Mouse (Mus musculus): Measurements from ENCODE around the gene Phtf2.
A peak's percentile ranks its signal among the peaks of the same experiment; 100 is the strongest.
"Not testable (repeated sequence)": the region's sequence is repeated elsewhere in the genome, so short reads cannot be mapped to it uniquely, and the experiment has no call there.

Gene Phtf2

DNA sequence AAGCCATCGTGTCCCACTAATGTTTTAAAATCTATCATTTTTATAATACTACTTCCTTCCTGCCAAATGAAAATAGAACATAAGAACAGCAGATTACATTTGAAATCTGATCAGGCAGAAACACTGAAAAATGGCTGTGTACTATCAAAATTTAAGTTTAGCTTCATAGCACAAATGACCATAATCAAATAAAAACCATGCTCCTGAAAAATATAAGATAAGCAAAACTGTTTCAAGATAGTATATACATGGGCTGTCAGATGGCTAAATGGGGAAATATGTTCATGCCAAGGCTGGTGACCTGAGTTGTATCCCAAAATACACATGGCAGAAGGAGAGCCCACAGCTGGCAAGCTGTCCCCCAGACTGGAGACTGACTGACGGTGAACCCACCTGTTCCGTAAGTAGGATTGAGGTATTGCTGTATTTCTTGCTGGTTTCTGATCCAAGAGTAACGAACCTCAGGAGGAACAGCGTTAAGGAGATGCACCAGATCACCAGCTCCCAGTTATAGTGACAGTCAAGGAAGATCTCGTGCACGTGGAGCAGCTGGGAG is 116.5 kb downstream of the Phtf2 start:
- no peak for DNase-seq (ENCODE audit: low read depth)

- DNase-seq (ENCODE audit: low read depth): not testable (repeated sequence)
These were observed 119.5 kb downstream of the Phtf2 start for GRCm38 (mm10) chr5:20762441-20762840.

- DNase-seq (ENCODE audit: low read depth): no peak
These were observed 121.4 kb downstream of the Phtf2 start for GRCm38 (mm10) chr5:20760368-20761162.

GRCm38 (mm10) chr5:20759771-20760170 is 122.2 kb downstream of the Phtf2 start:
- no peak for DNase-seq (ENCODE audit: low read depth)

- DNase-seq (ENCODE audit: low read depth): no peak
These were observed 128.0 kb downstream of the Phtf2 start for GRCm38 (mm10) chr5:20753963-20754362.

GRCm38 (mm10) chr5:20753096-20753495 is 128.8 kb downstream of the Phtf2 start:
- peak; percentile 46 for DNase-seq (ENCODE audit: low read depth)

- DNase-seq (ENCODE audit: low read depth): peak; percentile 81
These were observed 130.2 kb downstream of the Phtf2 start for GRCm38 (mm10) chr5:20751696-20752095.

GRCm38 (mm10) chr5:20751000-20751399 is 130.9 kb downstream of the Phtf2 start:
- DNase-seq (ENCODE audit: low read depth): no peak

DNA sequence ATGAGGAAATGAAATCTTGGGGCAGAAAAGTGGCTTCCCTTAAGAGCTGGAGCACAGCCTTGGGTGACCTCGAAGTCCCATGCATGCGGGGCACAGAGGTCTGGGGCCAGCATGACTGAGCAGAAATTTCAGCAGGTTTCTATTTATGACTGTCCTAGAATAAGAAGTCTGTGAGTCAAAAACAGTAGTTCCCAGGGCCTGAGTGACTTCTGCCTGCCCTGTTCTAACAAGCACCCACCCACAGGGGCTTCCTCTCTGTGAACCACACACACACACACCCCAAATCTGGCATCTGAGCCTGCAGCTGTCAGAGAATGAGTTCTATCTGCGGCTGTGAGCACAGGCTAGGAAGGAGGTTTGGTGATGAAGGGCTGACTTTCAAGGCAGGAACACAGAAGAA is 132.4 kb downstream of the Phtf2 start:
- DNase-seq (ENCODE audit: low read depth): no peak

- DNase-seq (ENCODE audit: low read depth): no peak
These were observed 133.1 kb downstream of the Phtf2 start for GRCm38 (mm10) chr5:20748856-20749255.

DNA sequence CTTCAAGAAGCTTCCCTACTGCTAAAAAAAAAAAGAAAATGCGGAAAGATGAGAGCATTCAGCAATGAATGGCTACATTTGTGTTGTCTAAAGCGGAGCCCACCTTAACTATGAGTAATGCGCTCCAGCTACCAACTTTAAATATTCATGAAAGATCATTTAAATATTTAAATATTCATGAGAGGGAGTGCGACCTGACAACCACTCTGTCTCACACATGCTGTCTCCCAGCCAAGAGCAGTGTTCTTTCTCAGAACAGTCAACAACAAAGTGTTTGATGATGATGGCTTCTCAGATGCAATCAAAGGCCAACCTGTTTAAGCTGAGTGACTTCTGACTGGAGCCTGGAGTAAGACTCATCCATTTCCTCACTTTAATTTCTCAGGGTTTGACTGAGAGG is 133.8 kb downstream of the Phtf2 start:
- no peak for DNase-seq (ENCODE audit: low read depth)

GRCm38 (mm10) chr5:20741936-20742335 is 140.0 kb downstream of the Phtf2 start:
- DNase-seq (ENCODE audit: low read depth): no peak

- no peak for DNase-seq (ENCODE audit: low read depth)
These were observed 140.7 kb downstream of the Phtf2 start for GRCm38 (mm10) chr5:20741193-20741592.

GRCm38 (mm10) chr5:20738795-20739194 is 143.1 kb downstream of the Phtf2 start:
- DNase-seq (ENCODE audit: low read depth): no peak

DNA sequence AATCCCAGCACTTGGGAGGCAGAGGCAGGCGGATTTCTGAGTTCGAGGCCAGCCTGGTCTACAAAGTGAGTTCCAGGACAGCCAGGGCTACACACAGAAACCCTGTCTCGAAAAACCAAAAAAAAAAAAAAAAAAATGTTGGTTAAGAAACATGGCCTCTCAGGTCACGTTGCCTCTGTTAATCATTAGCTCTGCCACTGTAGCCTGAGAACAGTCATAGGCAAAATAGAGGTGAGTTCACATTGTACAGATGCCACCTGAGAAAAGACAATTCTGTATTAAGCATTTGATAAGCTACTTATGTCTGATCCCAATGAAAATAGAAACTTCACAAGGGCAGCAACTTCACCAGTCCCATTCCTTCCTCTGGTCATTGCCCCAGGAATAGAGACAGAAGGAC is 158.7 kb downstream of the Phtf2 start:
- not testable (repeated sequence) for DNase-seq (ENCODE audit: low read depth)

- DNase-seq (ENCODE audit: low read depth): peak; percentile 54
These were observed 161.6 kb downstream of the Phtf2 start for GRCm38 (mm10) chr5:20720201-20720900.

DNA sequence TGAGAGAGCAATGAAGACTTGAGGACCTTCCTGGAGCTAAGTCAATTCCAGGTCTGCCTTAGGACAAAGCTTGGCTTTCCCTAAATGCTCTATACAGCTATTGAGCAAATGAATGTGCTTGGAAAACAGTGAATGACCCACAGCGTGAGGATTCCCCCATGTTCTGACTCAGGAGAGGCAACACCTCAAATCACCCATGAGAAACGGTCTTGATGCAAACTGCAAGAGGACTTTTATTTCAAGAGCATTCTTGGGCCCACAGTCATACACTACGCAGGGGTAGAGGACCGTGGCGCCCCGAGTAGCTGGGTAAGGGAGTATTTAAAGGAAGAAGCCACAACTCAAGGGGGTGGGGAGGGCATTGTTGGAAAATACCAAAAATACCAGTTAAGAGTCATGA is 165.9 kb downstream of the Phtf2 start:
- DNase-seq (ENCODE audit: low read depth): not testable (repeated sequence)

- DNase-seq (ENCODE audit: low read depth): not testable (repeated sequence)
These were observed 167.3 kb downstream of the Phtf2 start for GRCm38 (mm10) chr5:20714619-20715018.

DNA sequence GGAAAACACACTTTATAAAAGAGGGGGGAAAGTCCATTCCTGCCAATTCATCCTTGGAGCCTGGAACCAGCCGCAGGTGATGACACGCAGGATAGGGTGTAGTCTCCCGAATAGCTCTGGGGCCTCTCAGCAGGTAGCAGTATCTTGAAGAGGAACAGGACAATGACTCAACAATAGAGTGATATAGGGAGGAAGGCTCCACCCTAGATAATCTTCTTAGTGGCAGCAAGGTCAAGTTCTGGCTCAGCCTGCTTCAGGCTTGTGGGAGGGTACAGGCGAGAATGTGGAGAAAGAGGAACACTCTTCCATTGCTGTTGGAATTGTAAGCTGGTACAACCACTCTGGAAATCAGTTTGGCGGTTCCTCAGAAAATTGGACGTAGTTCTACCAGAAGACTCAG is 171.1 kb downstream of the Phtf2 start:
- not testable (repeated sequence) for DNase-seq (ENCODE audit: low read depth)
